Mouse (Mus musculus) heart, embryonic 14.5 days (tissue): Measurements from ENCODE around the gene Rnf115. TPM values are rescaled to one million over a fixed set of nuclear protein-coding genes. Genes with fewer than 3 reads are reported as not detected.
A peak's percentile ranks its signal among the peaks of the same experiment; 100 is the strongest.

Source experiments
- ATAC-seq: fragments of 200-750 bp; cut with Nextera tagmentation; 2 replicates; pipeline ENCODE4 v1.8.0; 2017; ENCODE audit warnings: low read depth, moderate TSS enrichment; ENCODE audit not compliant: insufficient number of reproducible peaks, insufficient read depth, low FRiP score
- H3K27ac ChIP-seq, 2 experiments: fragments of 200-500 bp in 1 of 2; fragments of 300-500 bp in 1 of 2; sonication (generic) in 1 of 2; replicated peaks in 1 of 2; 2 replicates each; pipeline ENCODE4 v1.5.1; 2012 to 2014; ENCODE audit warnings: low read depth in 2 of 2, low read length in 2 of 2, control low read depth in 1 of 2, mild to moderate bottlenecking in 1 of 2, mixed read lengths in 1 of 2; ENCODE audit not compliant: control insufficient read depth in 1 of 2, insufficient read depth in 1 of 2
- H3K27me3 ChIP-seq: fragments of 300-500 bp; sonication (generic); 2 replicates; pipeline ENCODE4 v1.6.1; 2014; ENCODE audit warnings: mild to moderate bottlenecking, low read length, control low read depth; ENCODE audit not compliant: control insufficient read depth, insufficient read depth
- H3K36me3 ChIP-seq: fragments of 300-500 bp; sonication (generic); 2 replicates; pipeline ENCODE4 v1.6.1; 2014; ENCODE audit warnings: mild to moderate bottlenecking, control low read depth, low read length, mixed read lengths; ENCODE audit not compliant: control insufficient read depth, insufficient read depth
- H3K4me1 ChIP-seq, 2 experiments: fragments of 200-500 bp in 1 of 2; fragments of 300-500 bp in 1 of 2; sonication (generic) in 1 of 2; 2 replicates each; pipeline ENCODE4 v1.6.1; 2012 to 2014; ENCODE audit warnings: low read length in 2 of 2, control low read depth in 1 of 2, mixed read lengths in 1 of 2; ENCODE audit not compliant: control insufficient read depth in 2 of 2, insufficient read depth in 2 of 2
- H3K4me2 ChIP-seq: fragments of 300-500 bp; sonication (generic); 2 replicates; pipeline ENCODE4 v1.6.1; 2014; ENCODE audit warnings: mild to moderate bottlenecking, low read length
- H3K4me3 ChIP-seq, 2 experiments: fragments of 200-500 bp in 1 of 2; fragments of 300-500 bp in 1 of 2; sonication (generic) in 1 of 2; 2 replicates each; pipeline ENCODE4 v1.5.1; 2012 to 2014; ENCODE audit warnings: low read length in 2 of 2, mild to moderate bottlenecking in 2 of 2, control low read depth in 1 of 2, low read depth in 1 of 2, moderate library complexity in 1 of 2; ENCODE audit not compliant: control insufficient read depth in 1 of 2, insufficient read depth in 1 of 2
- H3K9ac ChIP-seq: fragments of 300-500 bp; sonication (generic); 2 replicates; pipeline ENCODE4 v1.6.1; 2014; ENCODE audit warnings: mild to moderate bottlenecking, low read length
- H3K9me3 ChIP-seq: fragments of 300-500 bp; sonication (generic); 2 replicates; pipeline ENCODE4 v1.6.1; 2016; ENCODE audit warnings: low read length, control low read depth; ENCODE audit not compliant: control insufficient read depth
- WGBS: fragments of 180-500 bp; shearing (Covaris S2); extraction: QIAGEN DNeasy Blood & Tissue Kit; methylation state at CpG from one replicate; pipeline ENCODE4 v1.1.7; 2014; 5-methylcytosine and 5-hydroxymethylcytosine counted together
- polyA plus RNA-seq: library from polyadenylated mRNA; unstranded; fragments of >200 nt; fragmentation: Nextera tagmentation; extraction: Ambion mirVana; gene quantifications from 2 replicates; pipeline ENCODE4 v1.2.1, GENCODE M21; 2014

Gene Rnf115
- polyA plus RNA-seq, 1 experiment from 2014 or later, result 41.2 TPM

GRCm38 (mm10) chr3:96698993-96699690 lies 28.3 kb upstream of the Rnf115 start:
- H3K36me3 ChIP-seq, result peaks cover 49% of the 10 kb centered on the region
- ATAC-seq, result no peak
- H3K4me3 ChIP-seq, result no peak overlapping the region
- H3K27me3 ChIP-seq, result no peaks in the 10 kb centered on the region
- peaks cover 2 to 20% of the 10 kb centered on the region in 2 experiments for H3K4me1 ChIP-seq
- no peaks in the 10 kb centered on the region for H3K9me3 ChIP-seq
- no peak overlapping the region for H3K9ac ChIP-seq
- no peak overlapping the region for H3K4me2 ChIP-seq
- 41% methylated on average over 19 of the region's 19 CpGs for WGBS
- no peak overlapping the region for H3K27ac ChIP-seq

- Histone ChIP-seq H3K27ac (no peak overlapping the region), H3K4me2 (no peak overlapping the region), H3K27me3 (no peaks in the 10 kb centered on the region), H3K4me1 (peaks cover 2 to 13% of the 10 kb centered on the region in 2 experiments), H3K4me3 (no peak overlapping the region), H3K9me3 (no peaks in the 10 kb centered on the region), H3K36me3 (peaks cover 62% of the 10 kb centered on the region), H3K9ac (no peak overlapping the region)
- no peak for ATAC-seq
- WGBS, result 52% methylated on average over 7 of the region's 7 CpGs
These were observed 27.1 kb upstream of the Rnf115 start for GRCm38 (mm10) chr3:96700376-96700775.

- Histone ChIP-seq H3K4me1 (peaks cover 2 to 8% of the 10 kb centered on the region in 2 experiments), H3K9ac (no peak overlapping the region), H3K9me3 (no peaks in the 10 kb centered on the region), H3K27me3 (no peaks in the 10 kb centered on the region), H3K4me2 (no peak overlapping the region), H3K27ac (no peak overlapping the region), H3K4me3 (no peak overlapping the region), H3K36me3 (peaks cover 67% of the 10 kb centered on the region)
- 83% methylated on average over 4 of the region's 4 CpGs for WGBS
- ATAC-seq, result no peak
These were observed 26.5 kb upstream of the Rnf115 start for GRCm38 (mm10) chr3:96701003-96701402.

- ATAC-seq, result no peak
- peaks cover 62% of the 10 kb centered on the region for H3K36me3 ChIP-seq
- peaks cover 0 to 6% of the 10 kb centered on the region in 2 experiments; a peak in 2 of 4 replicates for H3K4me1 ChIP-seq
- no peak overlapping the region for H3K27ac ChIP-seq
- no peak overlapping the region for H3K9ac ChIP-seq
- no peak overlapping the region for H3K4me2 ChIP-seq
- H3K27me3 ChIP-seq, result no peaks in the 10 kb centered on the region
- H3K4me3 ChIP-seq, result no peak overlapping the region
- 64% methylated on average over 11 of the region's 11 CpGs for WGBS
- no peaks in the 10 kb centered on the region for H3K9me3 ChIP-seq
These were observed 22.7 kb upstream of the Rnf115 start for GRCm38 (mm10) chr3:96704778-96705177.

GRCm38 (mm10) chr3:96706217-96706616 lies 21.2 kb upstream of the Rnf115 start:
- ATAC-seq, result no peak
- Histone ChIP-seq H3K27ac (no peak overlapping the region), H3K4me3 (no peak overlapping the region), H3K4me2 (no peak overlapping the region), H3K9ac (no peak overlapping the region), H3K4me1 (peaks cover 0 to 6% of the 10 kb centered on the region in 2 experiments; a peak in 2 of 4 replicates), H3K9me3 (no peaks in the 10 kb centered on the region), H3K27me3 (no peaks in the 10 kb centered on the region), H3K36me3 (peaks cover 57% of the 10 kb centered on the region)
- 94% methylated on average over 11 of the region's 11 CpGs for WGBS

GRCm38 (mm10) chr3:96706984-96707383 lies 20.5 kb upstream of the Rnf115 start:
- H3K27ac ChIP-seq, result no peak overlapping the region
- peaks cover 57% of the 10 kb centered on the region for H3K36me3 ChIP-seq
- H3K4me2 ChIP-seq, result no peak overlapping the region
- H3K27me3 ChIP-seq, result no peaks in the 10 kb centered on the region
- WGBS, result 67% methylated on average over 7 of the region's 7 CpGs
- no peak for ATAC-seq
- peaks cover 0 to 6% of the 10 kb centered on the region in 2 experiments; a peak in 2 of 4 replicates for H3K4me1 ChIP-seq
- no peaks in the 10 kb centered on the region for H3K9me3 ChIP-seq
- H3K9ac ChIP-seq, result no peak overlapping the region
- H3K4me3 ChIP-seq, result no peak overlapping the region

GRCm38 (mm10) chr3:96707903-96708683 lies 19.4 kb upstream of the Rnf115 start, which contains the start of gene Nudt17:
Nudt17 (minus strand) TSS chr3:96708562.
- H3K4me2 ChIP-seq, result peak within 1 kb of the TSS; percentile 93
- peaks cover 0 to 6% of the 10 kb centered on the region in 2 experiments; a peak in 2 of 4 replicates for H3K4me1 ChIP-seq
- H3K9ac ChIP-seq, result peak within 1 kb of the TSS; percentile 76
- H3K27me3 ChIP-seq, result no peaks in the 10 kb centered on the region
- peaks cover 57% of the 10 kb centered on the region for H3K36me3 ChIP-seq
- H3K4me3 ChIP-seq, result peak within 1 kb of the TSS; percentile 47 to 57
- no peak within 1 kb of the TSS for H3K27ac ChIP-seq
- 6% methylated on average over 42 of the region's 42 CpGs for WGBS
- peak; percentile 74 for ATAC-seq
- no peaks in the 10 kb centered on the region for H3K9me3 ChIP-seq
